Mouse (Mus musculus) stomach, embryonic 15.5 days (tissue): ENCODE measurements around the gene Rnf5. TPM values are rescaled to one million over a fixed set of nuclear protein-coding genes. Genes with fewer than 3 reads are reported as not detected.

ENCODE experiments used
- ATAC-seq: fragments of 200-750 bp; cut with Nextera tagmentation; 2 replicates; pipeline ENCODE4 v1.8.0; 2017; ENCODE audit warnings: low read depth, moderate number of reproducible peaks, moderate TSS enrichment; ENCODE audit not compliant: insufficient read depth, low FRiP score
- H3K27ac ChIP-seq: fragments of 300-500 bp; sonication (generic); 2 replicates; pipeline ENCODE4 v1.5.1; 2015; ENCODE audit warnings: mild to moderate bottlenecking, inconsistent platforms
- H3K27me3 ChIP-seq: fragments of 300-500 bp; sonication (generic); replicated peaks from 2 replicates; pipeline ENCODE4 v1.6.1; 2015; ENCODE audit warnings: inconsistent platforms
- H3K36me3 ChIP-seq: fragments of 300-500 bp; sonication (generic); 2 replicates; pipeline ENCODE4 v1.6.1; 2015; ENCODE audit warnings: inconsistent platforms
- H3K4me1 ChIP-seq: fragments of 300-500 bp; sonication (generic); 2 replicates; pipeline ENCODE4 v1.6.1; 2015; ENCODE audit warnings: inconsistent platforms
- H3K4me2 ChIP-seq: fragments of 300-500 bp; sonication (generic); 2 replicates; pipeline ENCODE4 v1.6.1; 2015; ENCODE audit warnings: mild to moderate bottlenecking, inconsistent platforms
- H3K4me3 ChIP-seq: fragments of 300-500 bp; sonication (generic); replicated peaks from 2 replicates; pipeline ENCODE4 v1.5.1; 2015; ENCODE audit warnings: inconsistent platforms
- H3K9ac ChIP-seq: fragments of 300-500 bp; sonication (generic); 2 replicates; pipeline ENCODE4 v1.6.1; 2015; ENCODE audit warnings: inconsistent platforms
- H3K9me3 ChIP-seq: fragments of 300-500 bp; sonication (generic); 2 replicates; pipeline ENCODE4 v1.6.1; 2016; ENCODE audit warnings: inconsistent platforms
- WGBS: fragments of 180-500 bp; shearing (Covaris S2); methylation state at CpG from one replicate; pipeline ENCODE4 v1.1.7; 2015; 5-methylcytosine and 5-hydroxymethylcytosine counted together
- polyA plus RNA-seq: library from polyadenylated mRNA; unstranded; fragments of >200 nt; fragmentation: Nextera tagmentation; extraction: Ambion mirVana; gene quantifications from 2 replicates; pipeline ENCODE4 v1.2.1, GENCODE M21; 2015

The Rnf5 gene
- polyA plus RNA-seq: 130 and 142 TPM in 2 replicates

DNA sequence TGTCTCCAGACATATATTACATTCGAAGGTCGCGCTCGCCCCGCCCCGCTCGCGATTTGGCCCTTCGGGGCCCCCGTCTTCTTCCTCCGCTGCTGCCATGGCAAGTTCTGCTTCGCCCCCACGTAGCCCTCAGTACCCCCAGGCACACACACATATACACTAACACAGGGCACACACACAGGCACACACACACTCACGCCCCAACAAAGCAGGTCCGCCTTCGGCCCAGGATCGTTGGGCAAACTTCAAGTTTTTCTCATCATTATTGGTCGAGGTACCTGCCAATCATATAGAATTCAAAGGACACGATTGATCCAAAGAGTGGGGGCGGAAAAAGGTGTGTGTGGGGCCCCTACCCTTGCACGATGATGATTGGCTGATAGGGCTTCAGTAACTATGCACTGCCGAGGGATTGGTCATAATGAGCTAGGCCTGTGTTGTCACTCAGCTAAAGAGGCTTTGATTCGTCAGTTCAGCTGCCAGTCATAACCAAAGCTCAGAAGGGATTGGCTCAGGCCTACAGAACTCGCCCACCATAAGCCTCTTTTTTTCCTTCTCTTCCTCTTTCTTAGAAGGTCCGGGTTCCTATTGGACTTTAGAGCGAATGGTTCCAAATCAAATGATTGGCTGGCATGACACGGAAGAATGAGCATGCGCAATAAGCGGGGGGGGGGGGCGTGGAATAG, at the start of gene Rnf5:
TSS of gene Rnf5 (minus strand) at position 316 of the 686 bp plus-strand sequence.
- H3K9ac ChIP-seq: peak within 1 kb of the TSS; percentile 67
- H3K4me1 ChIP-seq: peaks cover 42% of the 10 kb centered on the region
- H3K36me3 ChIP-seq: peaks cover 15% of the 10 kb centered on the region
- no peaks in the 10 kb centered on the region for H3K27me3 ChIP-seq
- H3K27ac ChIP-seq: peak within 1 kb of the TSS; percentile 91
- under 1% methylated on average over 30 of the region's 30 CpGs for WGBS
- ATAC-seq: peak; percentile 95
- no peaks in the 10 kb centered on the region for H3K9me3 ChIP-seq
- peak within 1 kb of the TSS; percentile 88 for H3K4me2 ChIP-seq
- H3K4me3 ChIP-seq: peak within 1 kb of the TSS; percentile 80

DNA sequence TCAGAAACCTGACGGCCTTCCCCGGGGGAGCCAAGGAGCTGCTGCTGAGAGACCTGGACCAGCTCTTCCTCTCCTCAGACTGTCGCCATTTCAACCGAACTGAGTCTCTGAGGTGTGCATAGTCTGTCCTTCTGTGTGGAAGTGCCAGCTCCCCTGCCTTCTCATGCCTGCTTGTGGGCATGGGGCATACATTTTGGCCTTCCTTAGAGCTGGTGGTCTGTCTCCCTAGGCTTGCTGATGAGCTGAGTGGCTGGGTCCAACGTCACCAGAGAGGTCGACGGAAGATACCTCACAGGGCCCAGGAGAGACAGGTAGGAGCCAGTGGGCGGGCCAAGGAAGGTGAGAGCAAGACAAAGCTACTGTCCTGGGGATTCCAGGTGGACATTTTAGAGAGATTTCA, 49.5 kb upstream of the Rnf5 start:
- peaks cover 29% of the 10 kb centered on the region for H3K4me1 ChIP-seq
- H3K27me3 ChIP-seq: no peaks in the 10 kb centered on the region
- no peak overlapping the region for H3K4me3 ChIP-seq
- no peak for ATAC-seq
- H3K4me2 ChIP-seq: no peak overlapping the region
- H3K27ac ChIP-seq: no peak overlapping the region
- H3K9ac ChIP-seq: no peak overlapping the region
- 86% methylated on average over 8 of the region's 8 CpGs for WGBS
- H3K36me3 ChIP-seq: peaks cover 16% of the 10 kb centered on the region
- H3K9me3 ChIP-seq: no peaks in the 10 kb centered on the region

DNA sequence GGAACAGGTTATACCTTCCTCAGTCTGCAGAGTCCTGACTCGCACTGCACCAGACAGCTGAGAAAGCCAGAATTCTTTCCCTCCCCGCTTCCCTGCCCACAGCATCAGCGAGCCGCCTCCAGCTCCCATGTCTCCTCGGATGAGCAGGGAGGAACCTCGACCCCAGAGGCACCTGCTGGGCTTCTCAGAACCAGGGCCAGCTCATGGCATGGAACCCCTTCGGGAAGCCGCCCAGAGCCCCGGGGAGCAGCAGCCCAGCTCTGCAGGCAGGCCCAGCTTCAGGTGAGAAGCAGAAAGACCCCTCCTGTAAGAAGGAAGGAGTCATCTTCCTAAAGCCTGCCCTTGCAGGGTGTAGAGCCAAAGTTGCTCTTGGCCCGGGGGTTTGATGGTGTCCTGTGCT, 49.1 kb upstream of the Rnf5 start:
- Histone ChIP-seq H3K4me1 (peaks cover 33% of the 10 kb centered on the region), H3K4me2 (no peak overlapping the region), H3K9me3 (no peaks in the 10 kb centered on the region), H3K36me3 (peaks cover 16% of the 10 kb centered on the region), H3K4me3 (no peak overlapping the region), H3K27me3 (no peaks in the 10 kb centered on the region), H3K9ac (no peak overlapping the region), H3K27ac (no peak overlapping the region)
- 85% methylated on average over 10 of the region's 10 CpGs for WGBS
- ATAC-seq: no peak

DNA sequence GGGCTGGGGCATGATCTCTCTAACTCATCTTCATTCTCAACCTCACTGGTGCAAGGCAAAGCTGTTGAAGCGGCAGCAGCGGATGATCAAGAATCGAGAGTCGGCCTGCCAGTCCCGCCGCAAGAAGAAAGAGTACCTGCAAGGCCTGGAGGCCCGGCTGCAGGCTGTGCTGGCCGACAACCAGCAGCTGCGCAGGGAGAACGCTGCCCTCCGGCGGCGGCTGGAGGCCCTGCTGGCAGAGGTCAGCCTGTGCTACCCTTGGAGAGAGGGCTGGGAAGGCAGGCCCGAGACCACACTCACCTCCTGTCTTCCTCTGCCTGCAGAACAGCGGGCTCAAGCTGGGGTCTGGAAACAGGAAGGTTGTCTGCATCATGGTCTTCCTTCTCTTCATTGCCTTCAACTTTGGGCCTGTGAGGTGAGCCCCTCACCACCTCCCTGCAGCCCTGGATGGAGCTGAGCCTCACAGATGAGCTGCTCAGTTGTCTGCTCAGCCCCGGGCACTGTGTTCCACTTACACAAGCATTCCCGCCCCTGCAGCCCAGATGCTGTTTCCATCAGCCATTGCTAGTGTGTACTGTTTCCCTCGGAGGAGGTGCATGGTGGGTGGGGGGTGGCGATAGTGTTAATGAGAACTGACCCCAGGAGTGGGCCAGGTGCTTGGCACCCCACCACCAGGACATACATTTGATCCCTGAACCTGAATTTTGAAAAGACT, 48.2 kb upstream of the Rnf5 start:
- no peaks in the 10 kb centered on the region for H3K9me3 ChIP-seq
- no peak overlapping the region for H3K9ac ChIP-seq
- peaks cover 33% of the 10 kb centered on the region for H3K4me1 ChIP-seq
- ATAC-seq: no peak
- H3K4me2 ChIP-seq: no peak overlapping the region
- WGBS: 46% methylated on average over 19 of the region's 19 CpGs
- no peak overlapping the region for H3K4me3 ChIP-seq
- no peaks in the 10 kb centered on the region for H3K27me3 ChIP-seq
- H3K27ac ChIP-seq: no peak overlapping the region
- peaks cover 16% of the 10 kb centered on the region for H3K36me3 ChIP-seq

DNA sequence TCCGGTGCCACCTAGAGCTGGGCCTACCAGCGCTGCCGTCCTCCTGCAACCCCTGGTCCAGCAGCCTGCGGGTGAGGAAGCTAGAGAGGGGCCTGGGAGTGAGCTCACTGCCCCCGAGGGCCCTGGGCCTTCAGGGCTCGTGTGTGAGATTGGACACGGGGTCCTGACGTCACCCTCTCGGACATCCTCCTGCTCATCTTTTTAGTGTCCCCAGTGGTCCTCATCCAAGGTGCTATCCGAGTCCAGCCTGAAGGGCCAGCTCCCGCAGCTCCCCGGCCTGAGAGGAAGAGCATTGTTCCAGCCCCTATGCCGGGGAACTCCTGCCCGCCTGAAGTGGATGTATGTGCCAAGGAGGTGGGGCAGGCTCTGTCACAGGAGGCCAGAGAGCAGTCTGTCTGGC, 47.3 kb upstream of the Rnf5 start:
- Histone ChIP-seq H3K27me3 (no peaks in the 10 kb centered on the region), H3K4me2 (no peak overlapping the region), H3K4me1 (peaks cover 36% of the 10 kb centered on the region), H3K27ac (no peak overlapping the region), H3K9ac (no peak overlapping the region), H3K4me3 (no peak overlapping the region), H3K36me3 (peaks cover 16% of the 10 kb centered on the region), H3K9me3 (no peaks in the 10 kb centered on the region)
- ATAC-seq: no peak
- WGBS: 92% methylated on average over 14 of the region's 14 CpGs

DNA sequence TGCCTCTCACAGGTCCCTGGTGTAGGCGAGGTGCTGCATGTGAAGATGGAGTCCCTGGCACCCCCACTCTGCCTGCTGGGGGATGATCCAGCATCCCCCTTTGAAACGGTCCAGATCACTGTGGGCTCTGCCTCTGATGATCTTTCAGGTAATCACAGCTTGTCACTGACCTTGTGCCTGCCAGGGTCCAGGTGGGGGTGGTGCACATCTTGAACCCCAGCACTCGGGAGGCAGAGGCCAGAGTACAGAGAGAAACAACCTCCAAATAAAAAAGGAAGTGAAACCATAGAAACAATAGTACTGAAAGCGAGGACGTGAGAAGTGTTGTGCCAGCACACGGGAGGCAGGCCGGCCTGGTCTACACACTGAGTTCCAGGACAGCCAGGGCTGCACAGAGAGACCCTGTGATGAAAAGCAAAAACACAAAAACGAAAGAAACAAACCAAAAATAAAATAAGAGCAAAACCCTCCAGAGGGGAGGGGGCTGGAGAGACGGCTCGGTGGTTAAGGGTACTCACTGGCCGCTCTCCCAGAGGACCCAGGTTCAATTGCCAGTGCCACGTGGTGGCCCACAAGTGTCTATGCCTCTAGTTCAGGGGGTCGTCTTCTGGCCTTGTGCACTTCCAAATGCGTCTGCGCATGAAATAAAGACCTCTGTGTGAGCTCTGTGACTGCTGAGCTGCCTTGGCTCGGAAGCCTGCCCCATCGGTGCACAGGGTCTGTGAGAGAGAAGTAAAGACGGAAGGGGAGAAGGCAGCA, 45.8 kb upstream of the Rnf5 start:
- peaks cover 28% of the 10 kb centered on the region for H3K4me1 ChIP-seq
- H3K9me3 ChIP-seq: no peaks in the 10 kb centered on the region
- ATAC-seq: no peak
- no peak overlapping the region for H3K9ac ChIP-seq
- no peaks in the 10 kb centered on the region for H3K27me3 ChIP-seq
- H3K4me2 ChIP-seq: no peak overlapping the region
- peaks cover 16% of the 10 kb centered on the region for H3K36me3 ChIP-seq
- 81% methylated on average over 18 of the region's 18 CpGs for WGBS
- H3K4me3 ChIP-seq: no peak overlapping the region
- no peak overlapping the region for H3K27ac ChIP-seq

DNA sequence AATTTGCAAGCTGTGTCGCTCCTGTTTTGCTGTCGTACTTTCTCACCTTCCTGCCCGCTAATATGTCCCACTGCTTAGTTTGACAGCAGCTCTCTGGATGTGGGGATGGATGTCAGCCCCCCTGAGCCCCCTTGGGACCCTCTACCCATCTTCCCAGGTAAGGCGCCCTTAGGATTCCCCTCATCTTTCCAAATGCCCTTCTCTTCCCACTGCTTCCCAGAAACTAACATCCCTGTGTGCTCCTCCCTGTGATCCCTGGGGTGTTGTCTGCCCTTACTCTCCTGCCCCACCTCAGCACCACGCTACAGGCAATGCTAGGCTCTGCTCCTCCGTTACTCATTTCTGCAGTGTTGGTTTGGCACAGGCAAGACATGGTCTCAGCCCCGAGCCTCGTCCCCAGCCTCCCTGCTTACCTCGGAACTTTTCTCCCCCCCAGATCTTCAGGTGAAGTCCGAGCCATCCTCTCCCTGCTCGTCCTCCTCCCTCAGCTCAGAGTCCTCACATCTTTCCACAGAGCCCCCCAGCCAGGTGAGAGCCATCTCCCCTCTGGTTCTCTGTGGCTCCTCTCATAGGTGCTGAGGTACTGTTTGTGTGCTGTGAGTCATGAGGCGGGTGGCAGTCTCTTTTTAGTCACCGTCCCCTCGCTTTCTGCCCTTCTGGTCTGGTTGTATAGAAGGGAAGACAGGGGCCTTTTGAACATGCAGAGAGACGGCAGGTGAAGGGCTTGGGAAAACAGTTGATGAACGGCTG, 44.8 kb upstream of the Rnf5 start:
- Histone ChIP-seq H3K9ac (peak overlapping the region; percentile 79; the same call in 1 of the 2 replicates), H3K9me3 (no peaks in the 10 kb centered on the region), H3K27ac (no peak overlapping the region), H3K4me3 (peak overlapping the region; percentile 72), H3K27me3 (no peaks in the 10 kb centered on the region), H3K4me1 (peaks cover 26% of the 10 kb centered on the region), H3K4me2 (peak overlapping the region; percentile 85), H3K36me3 (peaks cover 16% of the 10 kb centered on the region)
- ATAC-seq: no peak
- WGBS: 78% methylated on average over 16 of the region's 16 CpGs

DNA sequence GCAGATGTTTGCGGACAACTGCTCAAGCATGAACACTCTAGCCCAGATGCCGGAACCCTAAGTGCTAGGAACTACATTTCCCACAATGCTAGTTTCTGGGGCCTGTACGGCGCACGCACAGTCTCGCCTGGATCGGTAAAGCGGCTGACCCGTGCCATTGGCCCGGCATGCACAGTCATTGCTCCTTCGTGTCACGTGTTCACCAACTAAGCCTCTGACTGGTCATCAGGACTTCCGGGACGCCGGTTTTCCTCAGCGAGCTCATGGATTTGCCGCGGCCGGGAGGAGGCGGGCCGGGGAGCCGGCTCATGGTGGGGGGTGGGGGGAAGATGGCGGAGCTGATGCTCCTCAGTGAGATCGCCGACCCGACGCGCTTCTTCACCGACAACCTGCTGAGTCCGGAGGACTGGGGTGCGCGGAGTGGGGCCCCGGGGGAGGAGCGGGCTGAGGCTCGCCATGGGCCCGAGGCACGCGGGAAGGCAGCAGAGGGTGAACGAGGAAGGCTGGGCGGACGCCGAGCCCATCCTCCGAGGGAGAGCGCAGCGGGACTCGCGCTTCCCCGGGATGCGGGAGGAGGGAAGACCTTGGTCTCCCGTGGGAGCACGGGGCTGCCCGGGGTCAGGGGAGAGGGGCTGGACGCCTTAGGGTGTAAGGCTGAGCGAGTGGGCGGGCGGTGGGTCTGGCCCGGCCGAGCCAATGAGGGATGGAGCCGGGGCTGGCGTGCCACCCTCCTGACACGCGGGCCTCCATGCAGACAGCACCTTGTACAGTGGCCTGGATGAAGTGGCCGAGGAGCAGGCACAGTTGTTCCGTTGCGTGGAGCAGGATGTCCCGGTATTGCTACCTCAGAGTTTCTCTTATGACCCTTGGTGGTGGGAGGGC, 43.7 kb upstream of the Rnf5 start, which contains the start of gene Atf6b:
TSS of gene Atf6b (plus strand) at position 241 of the 882 bp plus-strand sequence.
- peaks cover 12% of the 10 kb centered on the region for H3K36me3 ChIP-seq
- peak within 1 kb of the TSS; percentile 72 for H3K4me3 ChIP-seq
- WGBS: under 1% methylated on average over 66 of the region's 66 CpGs
- H3K27me3 ChIP-seq: no peaks in the 10 kb centered on the region
- peaks cover 26% of the 10 kb centered on the region for H3K4me1 ChIP-seq
- H3K4me2 ChIP-seq: peak within 1 kb of the TSS; percentile 85
- peak within 1 kb of the TSS; percentile 79 for H3K9ac ChIP-seq
- ATAC-seq: peak; percentile 97
- peak within 1 kb of the TSS; percentile 9; the same call in 1 of the 2 replicates for H3K27ac ChIP-seq
- H3K9me3 ChIP-seq: no peaks in the 10 kb centered on the region

DNA sequence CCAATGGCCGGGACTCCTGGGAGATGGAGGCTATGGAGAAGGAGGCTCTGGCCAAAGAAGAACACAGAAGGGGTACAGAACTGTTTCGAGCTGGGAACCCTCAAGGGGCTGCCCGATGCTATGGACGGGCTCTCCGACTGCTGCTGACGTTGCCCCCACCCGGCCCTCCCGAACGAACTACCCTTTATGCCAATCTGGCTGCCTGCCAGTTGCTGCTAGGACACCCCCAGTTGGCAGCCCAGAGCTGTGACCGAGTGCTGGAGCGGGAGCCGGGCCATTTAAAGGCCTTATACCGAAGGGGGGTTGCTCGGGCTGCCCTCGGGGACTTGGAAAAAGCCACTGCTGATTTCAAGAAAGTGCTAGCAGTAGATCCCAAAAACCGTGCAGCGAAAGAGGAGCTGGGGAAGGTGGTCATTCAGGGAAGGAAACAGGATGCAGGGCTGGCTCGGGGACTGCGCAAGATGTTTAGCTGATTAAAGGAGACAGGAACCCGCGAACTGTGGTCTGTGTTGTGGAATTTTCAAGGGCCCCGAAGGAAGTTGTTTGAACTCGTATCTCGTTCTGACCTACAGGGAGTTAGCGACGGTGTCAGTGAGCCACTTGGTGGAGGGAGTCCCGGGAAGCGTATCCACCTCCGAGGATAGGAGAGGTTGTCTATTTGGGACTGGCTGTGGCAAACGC, 42.5 kb upstream of the Rnf5 start:
- peak overlapping the region; percentile 72; the same call in 1 of the 2 replicates for H3K4me3 ChIP-seq

DNA sequence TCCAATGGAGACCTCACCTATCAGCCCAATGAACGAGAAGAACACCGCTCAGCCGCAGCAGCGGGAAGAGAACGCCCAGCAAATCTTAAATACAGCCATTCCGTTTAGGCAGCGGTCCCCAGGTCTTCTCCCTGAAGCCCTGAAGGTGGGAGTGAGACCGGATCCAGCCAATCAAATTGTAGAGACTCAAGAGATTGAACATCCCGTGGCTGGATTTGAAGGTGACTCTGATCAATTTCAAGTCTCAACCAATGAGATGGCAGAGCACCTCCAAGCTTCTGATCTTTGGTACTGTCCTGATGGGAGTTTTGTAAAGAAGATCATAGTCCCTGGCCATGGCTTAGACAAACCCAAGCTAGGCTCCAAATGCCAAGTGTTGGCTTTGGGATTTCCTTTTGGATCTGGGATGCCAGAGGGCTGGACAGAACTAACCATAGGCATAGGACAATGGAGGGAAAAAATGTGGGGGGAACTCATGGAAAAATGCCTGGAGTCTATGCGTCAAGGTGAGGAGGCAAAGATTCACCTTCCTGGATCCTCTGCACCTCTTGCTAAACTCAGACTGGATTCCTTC, 41.9 kb upstream of the Rnf5 start:
- WGBS: 40% methylated on average over 10 of the region's 10 CpGs
- Histone ChIP-seq H3K27ac (peak overlapping the region; percentile 33; the same call in 1 of the 2 replicates), H3K4me3 (peak overlapping the region; percentile 52), H3K4me2 (peak overlapping the region; percentile 61), H3K27me3 (no peaks in the 10 kb centered on the region), H3K9ac (peak overlapping the region; percentile 35; the same call in 1 of the 2 replicates), H3K36me3 (no peaks in the 10 kb centered on the region), H3K4me1 (peaks cover 33% of the 10 kb centered on the region), H3K9me3 (no peaks in the 10 kb centered on the region)
- no peak for ATAC-seq

More for the DNA sequence above, 42.5 kb upstream of the Rnf5 start:
- no peak for ATAC-seq
- peak overlapping the region; percentile 61; the same call in 1 of the 2 replicates for H3K4me2 ChIP-seq
- H3K4me1 ChIP-seq: peaks cover 27% of the 10 kb centered on the region
- WGBS: 87% methylated on average over 30 of the region's 30 CpGs
- H3K9me3 ChIP-seq: no peaks in the 10 kb centered on the region
- no peak overlapping the region for H3K27ac ChIP-seq
- H3K36me3 ChIP-seq: 0 out of 2 replicates have a peak, but pooled peaks cover 2% of the 10 kb centered on the region
- H3K9ac ChIP-seq: no peak overlapping the region
- no peaks in the 10 kb centered on the region for H3K27me3 ChIP-seq
